Mouse (Mus musculus) cerebellum, adult 2 months (tissue): Measurements from ENCODE around the gene Cldn24.

Experiments used
- CTCF ChIP-seq: fragments of 200-500 bp; IDR thresholded peaks from 2 replicates; pipeline ENCODE4 v1.5.1; 2011; ENCODE audit warnings: low read depth, mild to moderate bottlenecking, control low read depth, low read length, moderate library complexity, borderline replicate concordance; ENCODE audit not compliant: insufficient read depth
- POLR2A ChIP-seq: fragments of 200-500 bp; IDR thresholded peaks from 2 replicates; pipeline ENCODE4 v1.6.1; 2011; ENCODE audit warnings: low read length, control low read depth, borderline replicate concordance; ENCODE audit not compliant: insufficient read depth

GRCm38 (mm10) chr8:47824182-47824581, 2.2 kb downstream of the Cldn24 start, which contains the start of gene Cldn22:
- TF ChIP-seq CTCF (no peak), POLR2A (no peak)
